Mouse (Mus musculus): ENCODE measurements around the gene Rere.
A peak's percentile ranks its signal among the peaks of the same experiment; 100 is the strongest.
"Not testable (repeated sequence)": the region's sequence is repeated elsewhere in the genome, so short reads cannot be mapped to it uniquely, and the experiment has no call there.

The Rere gene

GRCm38 (mm10) chr4:150473437-150474070, 192.1 kb downstream of the Rere start:
- no peak for DNase-seq

- DNase-seq: no peak
Measured at GRCm38 (mm10) chr4:150474086-150474485, 192.6 kb downstream of the Rere start.

DNA sequence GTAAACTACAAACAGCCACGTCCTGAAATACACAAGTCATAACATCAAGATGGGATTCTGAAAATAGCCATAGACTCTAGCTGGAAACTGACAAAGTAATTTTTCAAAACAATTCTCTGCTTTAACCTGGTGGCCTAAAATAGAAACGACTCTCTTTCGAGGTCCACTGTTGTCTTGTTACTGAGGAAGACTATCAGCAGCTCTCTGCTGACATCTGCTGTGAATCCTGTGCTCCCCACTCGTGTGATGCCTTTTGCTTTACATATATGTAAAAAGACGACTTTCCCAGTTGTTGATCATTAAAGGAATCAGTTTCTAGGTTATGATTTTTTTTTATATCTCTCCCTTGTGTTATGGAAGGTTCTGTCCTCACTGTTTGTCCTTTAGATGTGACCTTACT, 194.8 kb downstream of the Rere start:
- no peak for DNase-seq

DNA sequence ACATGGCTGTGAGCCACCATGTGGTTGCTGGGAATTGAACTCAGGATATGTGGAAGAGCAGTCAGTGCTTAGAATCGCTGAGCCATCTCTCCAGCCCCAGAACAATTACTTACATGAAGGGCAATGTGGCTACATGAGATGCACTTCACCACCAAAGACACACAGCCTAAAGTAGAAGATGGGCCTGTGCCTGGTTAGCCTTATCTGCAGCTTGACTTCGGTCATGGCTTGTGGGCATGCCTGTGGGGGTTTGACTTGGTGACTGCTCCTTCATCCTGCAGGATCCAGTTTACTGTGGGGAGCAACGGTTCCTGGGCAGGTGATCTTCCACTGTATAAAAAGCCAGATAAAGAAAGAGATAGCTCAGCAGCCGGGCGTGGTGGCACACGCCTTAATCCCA, 196.6 kb downstream of the Rere start:
- no peak for DNase-seq

GRCm38 (mm10) chr4:150483081-150483480, 201.6 kb downstream of the Rere start:
- DNase-seq: not testable (repeated sequence)

- DNase-seq: peak; percentile 74 to 80
Measured at GRCm38 (mm10) chr4:150486097-150486496, 204.7 kb downstream of the Rere start.

GRCm38 (mm10) chr4:150487109-150487508, 205.7 kb downstream of the Rere start:
- DNase-seq: no peak

- peak; percentile 55 to 57 for DNase-seq
Measured at GRCm38 (mm10) chr4:150488096-150488748, 206.8 kb downstream of the Rere start.

GRCm38 (mm10) chr4:150488767-150489166, 207.3 kb downstream of the Rere start:
- peak; percentile 42 to 45 for DNase-seq

- DNase-seq: peak; percentile 39 to 45
Measured at GRCm38 (mm10) chr4:150490050-150490449, 208.6 kb downstream of the Rere start.

DNA sequence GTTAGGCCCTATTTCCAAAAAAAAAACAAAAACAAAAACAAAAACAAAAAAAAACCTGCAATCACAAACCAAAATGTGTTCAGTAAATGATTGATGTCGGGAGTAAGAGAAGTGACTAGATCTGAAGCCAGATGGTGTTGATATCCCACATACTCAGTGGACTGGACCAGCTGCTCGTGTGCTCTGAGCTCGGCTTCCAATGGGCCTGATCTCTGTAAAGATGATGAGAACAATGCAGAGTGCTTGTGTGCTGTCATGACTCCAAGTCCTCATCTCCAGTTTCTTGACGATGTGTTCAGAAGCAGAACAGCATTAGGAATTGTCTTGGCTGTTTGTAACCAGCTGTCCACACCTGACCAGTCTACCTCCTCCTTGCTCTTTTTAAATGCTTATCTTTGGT, 210.3 kb downstream of the Rere start:
- no peak for DNase-seq

DNA sequence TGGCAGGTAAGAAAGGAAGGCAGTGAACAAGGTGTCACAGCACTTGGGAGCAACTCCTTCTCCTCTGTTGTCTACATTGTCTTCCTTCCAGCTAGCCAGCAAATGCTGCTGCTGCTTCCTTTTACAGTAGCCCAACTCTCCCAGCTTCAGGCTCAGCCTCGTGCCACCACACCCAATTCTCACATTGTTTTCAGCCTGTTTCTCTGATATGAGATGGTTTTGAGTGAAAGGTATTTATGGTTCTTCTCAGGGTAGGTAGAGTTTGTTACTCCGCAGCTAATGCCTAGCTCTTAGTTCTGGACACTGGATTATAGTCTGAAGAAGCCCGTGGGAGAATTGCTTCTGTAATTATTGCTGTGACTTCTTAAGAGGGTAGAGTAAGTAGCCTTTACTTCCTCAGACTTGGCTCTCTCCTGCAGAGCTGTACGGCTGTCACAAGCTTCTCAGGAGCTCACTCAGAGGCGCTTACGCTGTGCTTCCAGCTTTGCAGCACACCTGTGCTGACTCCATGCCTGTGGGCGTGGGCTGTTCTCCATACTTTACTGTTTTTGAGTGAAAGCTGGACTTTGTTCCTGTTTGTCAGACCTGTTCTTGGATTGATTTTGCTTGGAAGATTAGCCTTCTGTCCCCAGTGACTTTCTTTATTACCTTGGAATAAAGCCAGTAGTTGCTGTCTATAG, 212.0 kb downstream of the Rere start:
- no peak for DNase-seq

DNA sequence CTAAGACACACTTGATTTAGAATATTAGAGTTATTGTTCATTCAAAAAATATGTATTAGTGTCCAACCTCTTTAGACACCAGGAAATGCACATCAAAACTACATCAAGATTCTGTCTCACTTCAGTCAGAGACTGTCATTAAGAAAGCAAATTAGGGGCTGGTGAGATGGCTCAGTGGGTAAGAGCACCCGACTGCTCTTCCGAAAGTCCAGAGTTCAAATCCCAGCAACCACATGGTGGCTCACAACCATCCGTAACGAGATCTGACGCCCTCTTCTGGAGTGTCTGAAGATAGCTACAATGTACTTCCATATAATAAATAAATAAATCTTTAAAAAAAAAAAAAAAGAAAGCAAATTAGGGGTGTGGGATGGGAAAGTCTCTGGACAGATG, 212.5 kb downstream of the Rere start:
- DNase-seq: not testable (repeated sequence)

DNA sequence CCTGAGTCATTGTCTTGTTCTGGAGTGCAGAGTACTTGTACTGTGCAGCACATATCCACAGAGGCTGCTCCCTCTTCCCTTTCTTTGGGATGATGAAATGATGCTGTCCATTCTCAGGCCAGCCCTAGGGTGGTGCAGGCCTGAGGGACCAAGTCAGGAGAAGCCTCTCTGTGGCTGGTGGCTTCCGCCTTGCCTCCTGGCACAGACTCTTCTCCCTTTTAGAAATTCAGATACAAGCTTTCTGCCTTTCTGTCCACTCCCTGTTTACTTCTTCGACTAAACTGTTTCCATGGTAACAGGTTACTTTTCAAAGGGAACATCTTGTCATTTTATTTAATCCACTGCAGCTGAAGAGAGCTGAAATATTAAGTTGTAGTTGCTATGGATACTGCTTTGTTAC, 214.1 kb downstream of the Rere start:
- DNase-seq: no peak

GRCm38 (mm10) chr4:150504304-150505021, 223.0 kb downstream of the Rere start:
- DNase-seq: no peak

- peak; percentile 13 to 20 for DNase-seq
Measured at GRCm38 (mm10) chr4:150509026-150509712, 227.7 kb downstream of the Rere start.

DNA sequence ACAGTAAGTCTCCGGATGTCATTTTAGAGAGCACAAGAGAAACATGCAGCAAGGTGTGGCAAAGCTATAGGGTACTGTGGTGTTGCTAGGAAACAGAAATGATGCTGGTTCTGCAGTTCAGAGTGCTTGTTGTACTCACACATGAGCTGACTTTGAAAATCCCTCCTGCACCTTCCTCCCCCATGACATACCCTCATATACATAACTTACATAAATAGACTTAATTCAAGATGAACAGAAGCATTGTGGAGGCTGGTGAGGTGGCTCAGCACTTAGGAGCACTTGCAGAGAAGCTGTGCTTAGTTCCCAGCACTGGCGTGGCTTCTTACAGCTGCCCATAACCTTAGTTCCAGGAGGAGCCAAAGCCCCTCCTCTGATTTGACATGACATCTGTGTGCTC, 228.6 kb downstream of the Rere start:
- DNase-seq: no peak

DNA sequence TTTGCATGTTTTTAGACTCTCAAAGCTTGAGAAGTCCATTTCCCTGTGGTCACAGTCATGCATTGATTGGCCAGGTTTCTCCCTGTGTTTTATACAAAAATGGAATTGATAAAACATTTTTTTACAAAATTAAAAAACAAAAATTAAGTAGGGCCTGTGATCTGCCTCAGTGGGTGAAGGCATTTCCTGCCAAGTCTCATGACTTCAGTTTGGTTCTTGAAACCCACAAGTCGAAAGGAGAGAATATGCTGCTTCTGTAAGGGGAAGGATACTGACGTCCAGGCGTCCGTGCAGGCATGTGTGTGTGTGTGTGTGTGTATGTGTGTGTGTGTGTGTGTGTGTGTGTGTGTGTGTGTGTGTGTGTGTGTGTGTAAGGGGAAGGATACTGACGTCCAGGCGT, 231.9 kb downstream of the Rere start:
- not testable (repeated sequence) for DNase-seq

DNA sequence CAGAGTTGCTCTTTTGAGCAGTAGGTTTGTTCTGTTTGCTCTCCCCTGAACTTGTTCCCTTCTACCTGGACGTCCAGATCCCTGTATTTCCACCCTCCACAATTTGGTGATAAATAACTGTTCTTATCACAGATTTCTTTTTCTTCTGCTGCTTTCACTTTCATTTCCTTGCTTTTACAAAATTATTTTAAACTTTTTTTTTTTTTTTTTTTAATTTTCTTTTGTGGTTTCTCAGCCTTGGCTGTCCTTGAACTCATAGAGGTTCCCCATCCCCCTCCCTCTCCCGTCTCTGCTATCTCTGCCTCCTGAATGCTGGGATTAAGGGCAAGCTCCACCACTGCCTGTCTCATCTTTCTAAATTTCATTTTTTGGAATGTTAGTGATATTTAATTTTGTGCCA, 234.8 kb downstream of the Rere start:
- no peak for DNase-seq

- DNase-seq: no peak
Measured at GRCm38 (mm10) chr4:150517381-150517780, 235.9 kb downstream of the Rere start.

GRCm38 (mm10) chr4:150518826-150519225, 237.4 kb downstream of the Rere start:
- no peak for DNase-seq

GRCm38 (mm10) chr4:150520069-150520468, 238.6 kb downstream of the Rere start:
- no peak for DNase-seq

- no peak for DNase-seq
Measured at GRCm38 (mm10) chr4:150522425-150522824, 241.0 kb downstream of the Rere start.

Data from B cell, adult 2 months (primary cell).